Mouse (Mus musculus): ENCODE measurements at regions not wholly inside any gene's neighbourhood (a gene's known extent, or its start where the extent isn't known, plus 50 kb on each side); places are given as distances from the start of the nearest gene placed in this dataset.

GRCm38 (mm10) chr16:77931025-77931723, 329.3 kb upstream of the Gm11146 start:
- Histone ChIP-seq H3K9me3 (ENCODE audit: control insufficient read depth, low read length) (no peaks in the 10 kb centered on the region), H3K27ac (ENCODE audit: low read depth, low read length) (no peak overlapping the region), H3K4me3 (ENCODE audit: low read depth, low read length) (no peak overlapping the region), H3K9ac (ENCODE audit: low read length) (no peak overlapping the region), H3K27me3 (ENCODE audit: control insufficient read depth, insufficient read depth, low read length) (no peaks in the 10 kb centered on the region), H3K4me2 (ENCODE audit: low read depth) (no peak overlapping the region), H3K4me1 (ENCODE audit: control insufficient read depth, insufficient read depth, low read length) (no peaks in the 10 kb centered on the region), H3K36me3 (ENCODE audit: control insufficient read depth, insufficient read depth, low read length) (no peaks in the 10 kb centered on the region)
- ATAC-seq (ENCODE audit: insufficient read depth, low FRiP score, low TSS enrichment), result no peak
- WGBS, result 79% methylated on average over 9 of the region's 9 CpGs
- DNase-seq (ENCODE audit: low spot score), result no peak

GRCm38 (mm10) chr16:77914160-77915070, 312.5 kb upstream of the Gm11146 start:
- no peaks in the 10 kb centered on the region for H3K36me3 ChIP-seq (ENCODE audit: control insufficient read depth, insufficient read depth, low read length)
- no peaks in the 10 kb centered on the region for H3K4me1 ChIP-seq (ENCODE audit: control insufficient read depth, insufficient read depth, low read length)
- H3K9me3 ChIP-seq (ENCODE audit: control insufficient read depth, low read length), result no peaks in the 10 kb centered on the region
- H3K4me2 ChIP-seq (ENCODE audit: low read depth), result no peak overlapping the region
- H3K27ac ChIP-seq (ENCODE audit: low read depth, low read length), result no peak overlapping the region
- 53% methylated on average over 6 of the region's 6 CpGs for WGBS
- H3K9ac ChIP-seq (ENCODE audit: low read length), result no peak overlapping the region
- no peak for DNase-seq (ENCODE audit: low spot score)
- ATAC-seq (ENCODE audit: insufficient read depth, low FRiP score, low TSS enrichment), result no peak
- no peak overlapping the region for H3K4me3 ChIP-seq (ENCODE audit: low read depth, low read length)
- no peaks in the 10 kb centered on the region for H3K27me3 ChIP-seq (ENCODE audit: control insufficient read depth, insufficient read depth, low read length)

- H3K9ac ChIP-seq (ENCODE audit: low read length), result no peak overlapping the region
- WGBS, result 35% methylated on average over 2 of the region's 2 CpGs
- DNase-seq (ENCODE audit: low spot score) (no peak), ATAC-seq (ENCODE audit: insufficient read depth, low FRiP score, low TSS enrichment) (0 out of 2 replicates have a peak, but pooled peaks have one; percentile 13)
- H3K4me3 ChIP-seq (ENCODE audit: low read depth, low read length), result no peak overlapping the region
- H3K27ac ChIP-seq (ENCODE audit: low read depth, low read length), result no peak overlapping the region
- H3K9me3 ChIP-seq (ENCODE audit: control insufficient read depth, low read length), result no peaks in the 10 kb centered on the region
- H3K36me3 ChIP-seq (ENCODE audit: control insufficient read depth, insufficient read depth, low read length), result no peaks in the 10 kb centered on the region
- H3K4me1 ChIP-seq (ENCODE audit: control insufficient read depth, insufficient read depth, low read length), result no peaks in the 10 kb centered on the region
- no peaks in the 10 kb centered on the region for H3K27me3 ChIP-seq (ENCODE audit: control insufficient read depth, insufficient read depth, low read length)
- no peak overlapping the region for H3K4me2 ChIP-seq (ENCODE audit: low read depth)
Observed at GRCm38 (mm10) chr16:77894247-77894646, 292.4 kb upstream of the Gm11146 start.

GRCm38 (mm10) chr16:77893690-77894089, 291.8 kb upstream of the Gm11146 start:
- 48% methylated on average over 2 of the region's 2 CpGs for WGBS
- Histone ChIP-seq H3K36me3 (ENCODE audit: control insufficient read depth, insufficient read depth, low read length) (no peaks in the 10 kb centered on the region), H3K4me3 (ENCODE audit: low read depth, low read length) (no peak overlapping the region), H3K9me3 (ENCODE audit: control insufficient read depth, low read length) (no peaks in the 10 kb centered on the region), H3K27me3 (ENCODE audit: control insufficient read depth, insufficient read depth, low read length) (no peaks in the 10 kb centered on the region), H3K4me1 (ENCODE audit: control insufficient read depth, insufficient read depth, low read length) (no peaks in the 10 kb centered on the region), H3K9ac (ENCODE audit: low read length) (no peak overlapping the region), H3K4me2 (ENCODE audit: low read depth) (no peak overlapping the region), H3K27ac (ENCODE audit: low read depth, low read length) (0 out of 2 replicates have a peak overlapping the region, but pooled peaks have one; percentile 44)
- DNase-seq (ENCODE audit: low spot score) (peak; percentile 21), ATAC-seq (ENCODE audit: insufficient read depth, low FRiP score, low TSS enrichment) (peak; percentile 76)

- H3K36me3 ChIP-seq (ENCODE audit: control insufficient read depth, insufficient read depth, low read length), result no peaks in the 10 kb centered on the region
- no peak overlapping the region for H3K4me2 ChIP-seq (ENCODE audit: low read depth)
- WGBS, result 92% methylated on average over 2 of the region's 2 CpGs
- no peaks in the 10 kb centered on the region for H3K9me3 ChIP-seq (ENCODE audit: control insufficient read depth, low read length)
- H3K27ac ChIP-seq (ENCODE audit: low read depth, low read length), result no peak overlapping the region
- ATAC-seq (ENCODE audit: insufficient read depth, low FRiP score, low TSS enrichment), result no peak
- no peak overlapping the region for H3K9ac ChIP-seq (ENCODE audit: low read length)
- no peak overlapping the region for H3K4me3 ChIP-seq (ENCODE audit: low read depth, low read length)
- no peaks in the 10 kb centered on the region for H3K4me1 ChIP-seq (ENCODE audit: control insufficient read depth, insufficient read depth, low read length)
- no peak for DNase-seq (ENCODE audit: low spot score)
- no peaks in the 10 kb centered on the region for H3K27me3 ChIP-seq (ENCODE audit: control insufficient read depth, insufficient read depth, low read length)
Observed at GRCm38 (mm10) chr16:77892731-77893130, 290.8 kb upstream of the Gm11146 start.

- ATAC-seq (ENCODE audit: insufficient read depth, low FRiP score, low TSS enrichment), result no peak
- no peak overlapping the region for H3K27ac ChIP-seq (ENCODE audit: low read depth, low read length)
- no peaks in the 10 kb centered on the region for H3K27me3 ChIP-seq (ENCODE audit: control insufficient read depth, insufficient read depth, low read length)
- no peak overlapping the region for H3K4me2 ChIP-seq (ENCODE audit: low read depth)
- no peak overlapping the region for H3K9ac ChIP-seq (ENCODE audit: low read length)
- no peak overlapping the region for H3K4me3 ChIP-seq (ENCODE audit: low read depth, low read length)
- WGBS, result 90% methylated on average over 11 of the region's 11 CpGs
- H3K4me1 ChIP-seq (ENCODE audit: control insufficient read depth, insufficient read depth, low read length), result no peaks in the 10 kb centered on the region
- no peaks in the 10 kb centered on the region for H3K9me3 ChIP-seq (ENCODE audit: control insufficient read depth, low read length)
- no peaks in the 10 kb centered on the region for H3K36me3 ChIP-seq (ENCODE audit: control insufficient read depth, insufficient read depth, low read length)
- no peak for DNase-seq (ENCODE audit: low spot score)
Observed at GRCm38 (mm10) chr16:77889348-77889747, 287.5 kb upstream of the Gm11146 start.

- ATAC-seq (ENCODE audit: insufficient read depth, low FRiP score, low TSS enrichment) (no peak), DNase-seq (ENCODE audit: low spot score) (peak; percentile 11)
- Histone ChIP-seq H3K36me3 (ENCODE audit: control insufficient read depth, insufficient read depth, low read length) (no peaks in the 10 kb centered on the region), H3K27me3 (ENCODE audit: control insufficient read depth, insufficient read depth, low read length) (no peaks in the 10 kb centered on the region), H3K4me3 (ENCODE audit: low read depth, low read length) (no peak overlapping the region), H3K4me2 (ENCODE audit: low read depth) (no peak overlapping the region), H3K9ac (ENCODE audit: low read length) (no peak overlapping the region), H3K9me3 (ENCODE audit: control insufficient read depth, low read length) (no peaks in the 10 kb centered on the region), H3K27ac (ENCODE audit: low read depth, low read length) (no peak overlapping the region), H3K4me1 (ENCODE audit: control insufficient read depth, insufficient read depth, low read length) (no peaks in the 10 kb centered on the region)
- WGBS, result 71% methylated on average over 15 of the region's 15 CpGs
Observed at GRCm38 (mm10) chr16:77885060-77885679, 283.3 kb upstream of the Gm11146 start.

GRCm38 (mm10) chr16:77884495-77884894, 282.6 kb upstream of the Gm11146 start:
- Histone ChIP-seq H3K9ac (ENCODE audit: low read length) (no peak overlapping the region), H3K4me2 (ENCODE audit: low read depth) (no peak overlapping the region), H3K36me3 (ENCODE audit: control insufficient read depth, insufficient read depth, low read length) (no peaks in the 10 kb centered on the region), H3K27me3 (ENCODE audit: control insufficient read depth, insufficient read depth, low read length) (no peaks in the 10 kb centered on the region), H3K9me3 (ENCODE audit: control insufficient read depth, low read length) (no peaks in the 10 kb centered on the region), H3K4me3 (ENCODE audit: low read depth, low read length) (no peak overlapping the region), H3K27ac (ENCODE audit: low read depth, low read length) (no peak overlapping the region), H3K4me1 (ENCODE audit: control insufficient read depth, insufficient read depth, low read length) (no peaks in the 10 kb centered on the region)
- DNase-seq (ENCODE audit: low spot score) (no peak), ATAC-seq (ENCODE audit: insufficient read depth, low FRiP score, low TSS enrichment) (no peak)
- 94% methylated on average over 9 of the region's 9 CpGs for WGBS
